Mouse (Mus musculus) lung, postnatal 36 days (tissue): ENCODE data around the gene Atrnl1.

Source experiments
- DNase-seq: peaks from one replicate; pipeline ENCODE4 v3.0.0; 2022; ENCODE audit warnings: mixed read lengths

Gene Atrnl1

GRCm38 (mm10) chr19:57926941-57927471 lies 316.2 kb downstream of the Atrnl1 start:
- no peak for DNase-seq

DNA sequence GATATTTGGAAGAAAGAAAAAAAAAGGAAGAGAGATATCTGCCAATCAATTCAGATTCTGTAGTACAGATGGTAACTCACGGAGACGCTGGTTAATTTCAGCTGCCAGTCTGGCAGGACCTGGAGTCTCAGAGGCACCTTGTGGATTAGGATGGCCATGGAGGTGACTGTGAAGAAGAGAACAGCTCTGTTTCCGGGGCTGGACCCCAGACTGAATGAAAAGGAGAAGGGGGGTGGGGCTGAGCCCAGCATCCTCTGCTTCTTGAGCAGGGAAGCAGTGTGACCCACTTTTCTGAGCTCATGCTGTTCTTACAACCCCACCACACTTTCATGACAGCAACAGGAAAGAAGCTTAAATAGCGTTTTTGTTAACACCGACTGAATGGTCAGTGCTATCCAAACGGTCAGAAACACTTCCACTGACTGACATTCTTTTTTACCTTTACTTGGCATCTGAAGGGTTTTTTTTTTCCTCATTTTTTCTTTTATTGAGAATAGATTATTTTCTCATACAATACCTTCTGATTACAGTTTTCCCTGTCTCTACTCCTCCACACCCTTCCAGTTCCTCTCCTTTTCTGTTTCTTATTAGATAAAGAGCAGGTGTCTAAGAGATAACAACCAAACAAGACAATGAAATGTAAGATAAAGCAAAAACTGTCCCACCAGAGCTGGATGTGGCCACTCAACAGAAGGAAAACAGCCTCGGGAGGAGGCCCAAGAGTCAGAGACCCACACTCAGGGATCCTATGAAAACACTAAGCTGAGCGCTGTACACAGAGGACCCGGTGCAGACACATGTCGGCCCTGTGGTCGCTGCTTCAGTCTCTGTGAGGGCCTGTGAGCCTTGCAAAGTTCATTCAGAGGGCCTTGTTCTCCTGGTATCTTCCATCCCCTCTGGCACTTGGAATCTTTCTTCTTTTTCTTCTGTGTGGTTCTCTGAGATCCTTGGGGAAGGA lies 317.0 kb downstream of the Atrnl1 start:
- DNase-seq, result no peak

- no peak for DNase-seq
Measured at GRCm38 (mm10) chr19:57931626-57932025, 320.8 kb downstream of the Atrnl1 start.

DNA sequence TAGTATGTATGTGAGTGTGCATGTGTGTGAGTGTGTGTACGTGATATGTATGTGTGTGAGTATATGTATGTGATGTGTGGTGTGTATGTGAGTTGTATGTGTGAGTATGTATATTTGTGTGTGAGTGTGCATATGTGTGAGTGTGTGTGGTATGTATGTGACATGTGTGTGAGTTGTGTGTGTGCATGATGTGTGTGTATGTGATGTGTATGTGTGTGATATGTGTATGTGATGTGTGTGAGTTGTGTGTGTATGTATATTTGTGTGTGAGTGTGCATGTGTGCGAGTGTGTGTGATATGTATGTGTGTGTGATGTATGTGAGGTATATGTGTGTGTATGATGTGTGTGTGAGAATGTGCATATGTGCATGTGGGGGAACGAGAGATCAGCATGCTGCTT lies 326.0 kb downstream of the Atrnl1 start:
- no peak for DNase-seq

- DNase-seq, result peak; percentile 62
Measured at GRCm38 (mm10) chr19:57939166-57939565, 328.3 kb downstream of the Atrnl1 start.

DNA sequence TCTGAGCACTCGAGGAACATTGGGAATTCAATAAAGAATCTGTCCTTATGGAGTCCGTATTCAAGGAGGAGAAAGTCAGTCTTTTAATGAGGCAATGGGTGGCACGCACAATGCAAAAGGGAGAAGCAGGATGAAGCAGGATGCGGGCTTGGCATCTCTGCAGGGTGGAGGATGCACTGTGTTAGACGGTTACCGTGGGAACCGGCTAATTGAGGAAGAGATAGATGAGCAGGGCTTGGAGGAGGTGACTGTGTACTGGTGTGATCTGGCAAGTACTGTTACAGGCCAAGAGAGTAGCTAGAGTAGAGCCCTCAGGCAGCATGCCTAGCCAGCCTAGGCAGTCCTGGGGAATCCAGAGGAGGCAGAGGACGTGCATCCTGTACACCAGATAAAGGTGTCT lies 330.7 kb downstream of the Atrnl1 start:
- DNase-seq, result no peak

DNA sequence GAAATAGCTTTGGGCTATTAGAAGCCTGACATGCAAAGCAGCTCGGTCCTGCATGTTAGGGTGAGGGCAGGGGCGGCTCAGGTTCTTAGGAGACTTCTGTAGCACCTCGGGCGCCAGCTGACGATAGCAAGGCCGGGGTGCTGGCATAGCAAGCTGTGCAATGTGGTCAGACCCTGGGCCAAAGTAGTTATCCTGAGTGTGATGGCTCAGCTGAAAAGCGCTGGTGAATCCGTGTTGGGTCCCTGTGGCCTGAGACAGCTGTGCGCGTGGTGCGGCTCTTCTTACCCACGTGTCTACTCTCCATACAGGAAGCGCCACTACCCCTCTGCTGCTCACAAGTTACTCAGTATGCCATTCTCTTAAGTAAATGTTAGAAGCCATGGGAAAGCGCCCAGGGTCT lies 331.4 kb downstream of the Atrnl1 start:
- no peak for DNase-seq

DNA sequence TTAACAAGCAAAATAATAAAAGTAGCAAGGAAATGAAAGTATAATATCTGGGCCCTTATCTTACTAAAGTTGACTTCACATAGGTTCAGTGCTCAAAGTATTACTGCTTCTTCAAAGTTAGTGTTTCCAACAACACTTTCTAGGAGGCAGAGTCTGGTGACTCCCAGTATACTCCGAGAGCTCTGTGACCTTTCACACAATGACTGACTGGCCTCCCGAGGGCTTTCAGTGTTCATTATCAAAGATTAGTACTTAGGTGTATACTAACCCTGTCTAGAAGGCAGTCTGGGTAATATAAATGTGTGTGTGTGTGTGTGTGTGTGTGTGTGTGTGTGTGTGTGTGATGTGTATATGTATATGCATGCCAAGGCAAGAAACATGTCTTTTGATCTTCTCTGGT lies 332.5 kb downstream of the Atrnl1 start:
- no peak for DNase-seq

- no peak for DNase-seq
Measured at GRCm38 (mm10) chr19:57944680-57945079, 333.8 kb downstream of the Atrnl1 start.

GRCm38 (mm10) chr19:57945626-57946250 lies 334.9 kb downstream of the Atrnl1 start:
- no peak for DNase-seq

GRCm38 (mm10) chr19:57948489-57948888 lies 337.7 kb downstream of the Atrnl1 start:
- DNase-seq, result no peak

- DNase-seq, result no peak
Measured at GRCm38 (mm10) chr19:57949260-57949917, 338.6 kb downstream of the Atrnl1 start.

GRCm38 (mm10) chr19:57954131-57954530 lies 343.3 kb downstream of the Atrnl1 start:
- DNase-seq, result no peak

DNA sequence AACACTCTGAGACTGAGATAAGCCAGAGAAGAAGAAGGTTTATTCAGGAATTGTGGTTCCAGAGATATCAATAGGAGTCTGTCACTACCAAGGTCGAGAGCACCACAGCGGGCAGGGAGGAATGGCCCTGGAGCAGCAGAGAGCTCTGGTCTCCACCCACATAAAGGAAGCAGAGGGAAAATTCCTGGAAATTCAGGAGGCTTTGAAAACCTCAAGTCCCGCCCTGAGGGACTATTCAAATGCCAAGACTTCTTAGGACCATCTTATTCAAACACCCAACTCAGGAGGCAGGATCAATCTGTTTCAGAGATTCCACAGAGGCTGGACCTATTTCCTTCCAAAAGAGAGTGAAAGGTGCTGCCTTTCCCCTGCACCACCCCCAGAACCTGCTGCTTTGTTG lies 345.6 kb downstream of the Atrnl1 start:
- DNase-seq, result no peak

DNA sequence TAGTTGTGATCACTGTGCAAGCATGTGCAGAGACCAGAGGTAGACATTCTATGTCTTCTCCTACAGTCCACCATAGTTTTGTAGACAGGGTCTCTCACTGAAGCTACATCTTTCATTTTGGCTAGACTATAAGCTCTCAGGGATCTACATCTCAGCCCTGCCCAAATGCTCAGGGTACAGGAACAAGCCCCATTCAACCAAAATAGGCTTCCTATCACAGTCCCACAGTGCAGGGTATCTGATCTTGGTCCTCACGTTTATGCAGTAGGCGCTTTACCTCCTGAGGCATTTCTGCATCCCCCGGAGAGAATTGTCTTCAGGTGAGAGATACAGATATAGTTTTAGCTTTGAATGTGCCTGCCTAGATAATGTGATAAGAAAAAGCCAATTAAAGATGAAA lies 346.5 kb downstream of the Atrnl1 start:
- DNase-seq, result no peak

GRCm38 (mm10) chr19:57958154-57958553 lies 347.3 kb downstream of the Atrnl1 start:
- no peak for DNase-seq

DNA sequence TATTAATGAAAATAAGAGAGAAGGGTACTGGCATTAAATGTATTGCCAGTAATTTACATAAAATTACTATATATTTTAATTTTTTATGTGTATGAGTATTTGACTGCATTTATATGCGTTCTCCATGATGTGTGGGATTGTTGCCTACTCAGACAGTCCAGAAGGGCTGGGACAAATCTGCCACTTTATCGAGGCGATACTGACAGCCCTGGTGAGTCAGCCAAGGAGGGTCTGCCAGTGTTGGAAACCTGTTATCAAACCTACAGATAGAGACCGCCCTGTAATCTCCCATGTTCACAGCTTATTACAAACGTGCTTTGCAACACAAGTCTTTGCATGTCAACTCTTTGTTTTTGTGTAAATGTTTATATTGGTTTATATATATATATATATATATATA lies 347.9 kb downstream of the Atrnl1 start:
- no peak for DNase-seq

DNA sequence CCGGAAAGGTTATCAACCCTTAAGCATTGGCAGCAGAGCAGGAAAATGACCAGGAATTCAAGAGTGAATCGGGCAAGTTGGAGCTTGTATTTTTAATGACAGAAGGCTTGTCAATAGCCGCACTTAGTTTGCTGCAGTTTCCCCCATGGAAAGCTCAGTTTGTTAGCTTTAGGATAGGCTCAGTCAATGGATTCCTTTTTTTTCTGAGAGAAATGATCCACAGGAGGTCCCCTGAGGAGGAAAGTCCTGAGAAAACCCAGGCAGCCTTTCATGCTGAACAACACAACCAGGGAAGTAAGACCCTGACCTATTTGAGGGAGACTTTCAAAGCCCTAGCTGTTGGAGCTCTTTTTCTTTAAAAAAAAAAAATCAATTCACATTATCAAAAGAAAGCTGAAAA lies 350.5 kb downstream of the Atrnl1 start:
- no peak for DNase-seq

DNA sequence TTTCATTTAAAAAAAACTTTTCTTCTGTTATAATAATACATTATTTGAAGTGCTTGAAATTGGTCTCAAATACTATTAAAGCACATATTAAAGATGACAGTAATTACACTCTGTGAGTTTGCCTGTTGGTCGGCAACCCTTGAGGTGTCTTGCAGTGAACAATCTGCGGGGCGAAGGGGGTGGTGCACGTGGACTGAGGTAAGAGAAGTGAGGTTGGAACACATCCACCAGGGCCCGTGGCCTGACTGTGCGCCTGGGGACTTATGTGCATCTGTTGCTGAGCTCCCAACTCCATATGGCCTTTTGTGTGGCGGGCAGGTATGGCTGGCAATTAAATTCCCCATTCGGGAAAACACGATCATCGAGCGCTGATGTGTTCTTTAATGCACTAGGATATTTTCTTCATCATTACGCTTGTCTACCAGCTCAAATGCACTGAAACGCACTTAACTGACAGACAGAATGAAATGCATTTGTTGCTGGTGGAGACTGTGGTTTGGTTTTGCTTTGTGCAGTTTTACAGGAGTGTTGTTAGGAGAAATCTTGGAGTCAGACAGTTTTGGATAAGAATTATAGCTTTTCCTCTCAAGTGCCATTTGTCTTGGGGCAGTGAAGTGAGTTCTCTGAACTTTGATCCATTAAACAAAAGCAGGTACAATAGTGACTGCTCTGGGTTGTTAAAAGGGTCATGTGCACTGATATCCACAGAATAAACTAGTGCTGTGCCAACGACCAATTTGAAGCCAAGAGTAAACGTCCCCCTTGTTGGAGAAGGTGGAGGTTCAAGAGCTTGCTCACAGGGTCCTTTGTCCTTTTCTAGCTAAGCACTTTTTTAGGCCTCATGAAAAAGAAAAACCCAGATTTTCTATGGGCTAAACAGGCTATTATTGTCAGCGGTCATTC lies 351.2 kb downstream of the Atrnl1 start:
- DNase-seq, result no peak

- no peak for DNase-seq
Measured at GRCm38 (mm10) chr19:57963874-57964273, 353.0 kb downstream of the Atrnl1 start.

GRCm38 (mm10) chr19:57969766-57970165 lies 358.9 kb downstream of the Atrnl1 start:
- DNase-seq, result no peak

- no peak for DNase-seq
Measured at GRCm38 (mm10) chr19:57970342-57970895, 359.6 kb downstream of the Atrnl1 start.
